Mouse (Mus musculus) stomach, postnatal 0 days (tissue): ENCODE data around the gene Nudt22.

Source experiments
- CTCF ChIP-seq: IDR thresholded peaks from 2 replicates; pipeline ENCODE4 v1.5.1; 2016; ENCODE audit warnings: antibody characterized with exemption, low read depth, mild to moderate bottlenecking, moderate library complexity
- EP300 ChIP-seq: optimal IDR thresholded peaks from 2 replicates; pipeline ENCODE3; 2016; ENCODE audit warnings: antibody characterized with exemption

GRCm38 (mm10) chr19:6949532-6949931 lies 46.4 kb downstream of the Nudt22 start:
- no peak for TF ChIP-seq CTCF
- no peak for TF ChIP-seq EP300
